Mouse (Mus musculus): ENCODE measurements around the gene Gm5934. TPM values are rescaled to one million over a fixed set of nuclear protein-coding genes. Genes with fewer than 3 reads are reported as not detected.
"Not testable (repeated sequence)": the region's sequence is repeated elsewhere in the genome, so short reads cannot be mapped to it uniquely, and the experiment has no call there.

Gene Gm5934
- not detected in 2 replicates for total RNA-seq (2014; fragmentation: Nextera tagmentation)
- 0.05 TPM in 1 of 2 replicates, not detected in the other for total RNA-seq (2017)
- polyA plus RNA-seq (2012): not detected in 2 replicates

DNA sequence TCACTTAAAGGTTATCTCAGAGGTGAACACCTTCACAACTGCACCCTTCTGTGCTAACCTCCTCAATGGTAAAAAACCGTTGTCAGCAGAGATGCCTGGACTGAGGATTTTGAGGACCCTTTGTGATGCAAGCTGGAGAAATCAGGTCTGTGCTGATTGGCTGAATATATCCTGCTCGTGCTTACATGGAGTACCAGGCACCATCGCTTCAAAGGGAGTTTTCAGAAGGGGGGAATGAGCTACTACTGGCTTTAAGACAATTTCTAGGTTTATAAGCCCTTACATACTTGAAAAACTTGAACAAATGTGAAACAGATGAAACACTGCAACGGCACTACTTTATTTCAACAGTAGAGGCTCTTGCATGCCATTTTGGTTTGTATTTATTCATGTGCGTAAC is at the start of gene Gm5934:
TSS of gene Gm5934 (minus strand) at position 101 of the 400 bp plus-strand sequence.
- not testable (repeated sequence) for ATAC-seq (ENCODE audit: extremely low read depth, insufficient number of reproducible peaks, low FRiP score, poor library complexity, severe bottlenecking); H3K27me3 ChIP-seq (ENCODE audit: insufficient read depth, low read length); H3K9me3 ChIP-seq (replicated peaks); DNase-seq (ENCODE audit: low spot score); H3K4me3 ChIP-seq (ENCODE audit: low read depth, low read length); H3K36me3 ChIP-seq (replicated peaks); H3K4me1 ChIP-seq (ENCODE audit: insufficient read depth, low read depth, low read length)

Other genes starting within 250 kb of the Gm5934 start
- not detected in 2 replicates for gene Gm4297, start 74.1 kb upstream of the Gm5934 start, total RNA-seq (2014; fragmentation: Nextera tagmentation)
- gene Gm4297, start 74.1 kb upstream of the Gm5934 start, total RNA-seq (2017): 0.11 TPM in 1 of 2 replicates, not detected in the other
- not detected in 2 replicates for gene Gm4297, start 74.1 kb upstream of the Gm5934 start, polyA plus RNA-seq (2012)

Measured in G1E (cell line).